Mouse (Mus musculus) heart, embryonic 16.5 days (tissue): ENCODE measurements around the gene Pafah1b2. TPM values are rescaled to one million over a fixed set of nuclear protein-coding genes. Genes with fewer than 3 reads are reported as not detected.
A peak's percentile ranks its signal among the peaks of the same experiment; 100 is the strongest.

Experiments used
- ATAC-seq: fragments of 200-750 bp; cut with Nextera tagmentation; replicated peaks from 2 replicates; pipeline ENCODE4 v1.8.0; 2017; ENCODE audit warnings: moderate number of reproducible peaks; ENCODE audit not compliant: insufficient read depth, low FRiP score; ENCODE audit errors: extremely low read depth
- H3K27ac ChIP-seq: fragments of 300-500 bp; sonication (generic); 2 replicates; pipeline ENCODE4 v1.5.1; 2014; ENCODE audit warnings: mild to moderate bottlenecking, low read length, control low read depth, moderate library complexity
- H3K27me3 ChIP-seq: fragments of 300-500 bp; sonication (generic); 2 replicates; pipeline ENCODE4 v1.6.1; 2014; ENCODE audit warnings: low read length, mixed read lengths; ENCODE audit not compliant: control insufficient read depth, insufficient read depth
- H3K36me3 ChIP-seq: fragments of 300-500 bp; sonication (generic); 2 replicates; pipeline ENCODE4 v1.6.1; 2014; ENCODE audit not compliant: control insufficient read depth, insufficient read depth
- H3K4me1 ChIP-seq: fragments of 300-500 bp; sonication (generic); 2 replicates; pipeline ENCODE4 v1.6.1; 2014; ENCODE audit warnings: low read length, mixed read lengths; ENCODE audit not compliant: control insufficient read depth, insufficient read depth
- H3K4me2 ChIP-seq: fragments of 300-500 bp; sonication (generic); 2 replicates; pipeline ENCODE4 v1.6.1; 2014; ENCODE audit warnings: low read depth, mild to moderate bottlenecking, control low read depth, low read length
- H3K4me3 ChIP-seq: fragments of 300-500 bp; sonication (generic); 2 replicates; pipeline ENCODE4 v1.5.1; 2014; ENCODE audit warnings: mild to moderate bottlenecking, control low read depth, low read length
- H3K9ac ChIP-seq: fragments of 300-500 bp; sonication (generic); 2 replicates; pipeline ENCODE4 v1.6.1; 2014; ENCODE audit warnings: low read length, control low read depth
- H3K9me3 ChIP-seq: fragments of 300-500 bp; sonication (generic); replicated peaks from 2 replicates; pipeline ENCODE4 v1.6.1; 2016; ENCODE audit warnings: low read length; ENCODE audit not compliant: control insufficient read depth
- WGBS: fragments of 180-500 bp; shearing (Covaris S2); extraction: QIAGEN DNeasy Blood & Tissue Kit; methylation state at CpG from one replicate; pipeline ENCODE4 v1.1.7; 2014; 5-methylcytosine and 5-hydroxymethylcytosine counted together
- polyA plus RNA-seq: library from polyadenylated mRNA; unstranded; fragments of >200 nt; fragmentation: Nextera tagmentation; extraction: Ambion mirVana; gene quantifications from 2 replicates; pipeline ENCODE4 v1.2.1, GENCODE M21; 2015

Gene Pafah1b2
- polyA plus RNA-seq, 1 experiment from 2014 or later: 131 TPM

DNA sequence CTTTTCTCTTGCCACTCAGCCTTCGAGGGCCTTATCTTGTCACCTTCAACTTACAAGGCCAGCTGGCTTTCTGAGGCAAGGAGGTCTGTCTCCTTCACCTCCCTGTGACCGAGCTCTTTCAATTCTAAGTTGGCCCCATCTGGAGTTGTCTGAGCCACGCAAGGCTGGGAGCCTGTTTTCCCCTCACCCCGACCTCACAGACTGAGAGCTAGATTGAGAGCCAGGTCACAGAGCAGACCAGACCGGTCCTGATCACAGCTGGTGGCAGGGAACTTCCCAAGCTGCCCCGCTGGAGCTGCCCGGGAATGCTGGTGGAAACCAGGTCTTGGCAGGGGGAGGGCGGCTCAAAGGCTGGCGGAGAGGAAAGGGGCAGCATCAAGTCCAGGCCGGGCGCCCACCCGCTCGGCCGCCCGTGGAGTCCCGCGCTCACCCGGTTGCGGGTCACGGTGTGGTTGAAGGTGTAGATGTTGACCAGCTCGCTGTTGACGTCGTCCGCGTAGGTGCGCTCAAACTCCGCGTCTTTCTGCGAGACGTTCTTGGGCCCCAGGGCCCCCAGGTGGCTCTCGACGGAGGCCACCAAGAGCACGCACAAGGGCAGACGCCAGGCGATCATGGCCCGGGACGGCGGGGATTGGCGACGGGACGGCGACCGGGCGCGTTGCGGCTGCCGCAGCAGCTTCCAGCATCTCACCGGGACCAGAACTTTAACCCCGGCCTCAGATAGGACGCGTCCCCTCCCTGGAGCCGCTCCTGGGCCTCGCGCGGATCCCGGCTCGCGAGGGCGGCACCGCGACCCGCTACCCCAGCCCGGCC lies 58.0 kb downstream of the Pafah1b2 start:
- WGBS: under 1% methylated on average over 61 of the region's 63 CpGs
- Histone ChIP-seq H3K4me3 (peak overlapping the region; percentile 92), H3K27me3 (no peaks in the 10 kb centered on the region), H3K36me3 (peaks cover 26% of the 10 kb centered on the region), H3K4me2 (peak overlapping the region; percentile 92), H3K9ac (peak overlapping the region; percentile 95), H3K4me1 (peaks cover 14% of the 10 kb centered on the region), H3K27ac (peak overlapping the region; percentile 92), H3K9me3 (no peaks in the 10 kb centered on the region)
- ATAC-seq: peak; percentile 34

DNA sequence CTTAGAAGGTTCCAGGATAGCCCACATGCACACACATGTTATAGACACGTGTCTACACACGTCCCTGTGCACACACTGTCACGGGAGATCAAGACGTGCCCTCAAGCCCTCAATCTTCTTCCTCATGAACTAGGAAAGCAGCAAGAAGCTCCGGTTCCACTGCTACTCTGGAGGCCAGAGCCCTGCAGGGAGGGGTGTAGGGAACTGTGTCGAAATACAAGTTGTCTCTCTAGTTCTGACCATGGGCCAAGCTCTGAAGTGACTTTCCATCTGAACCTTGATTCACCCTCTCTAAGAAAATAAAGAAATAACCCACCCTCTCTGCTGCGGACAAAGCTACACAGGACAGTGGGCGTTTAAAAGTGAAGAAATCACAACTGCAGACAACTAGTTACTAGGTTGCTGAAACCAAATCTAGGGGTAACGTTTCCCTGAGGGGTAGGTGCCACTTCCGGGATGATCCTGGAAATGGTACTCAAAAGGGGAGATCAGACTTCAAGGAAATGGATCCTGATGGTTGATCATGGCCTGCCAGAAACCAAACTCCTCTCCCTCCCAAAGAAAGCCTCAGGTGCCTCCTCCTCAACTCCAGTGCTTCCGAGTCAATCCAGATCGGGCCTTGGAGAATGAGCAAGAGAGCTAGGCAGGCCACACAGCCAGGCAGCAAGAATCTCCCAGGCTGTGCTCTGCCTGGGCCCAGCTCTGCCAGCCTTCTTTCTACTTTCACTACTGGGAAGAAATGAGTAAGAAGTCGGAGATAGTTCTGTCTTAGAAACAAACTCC lies 58.8 kb downstream of the Pafah1b2 start:
- Histone ChIP-seq H3K27ac (peak overlapping the region; percentile 92), H3K9me3 (no peaks in the 10 kb centered on the region), H3K27me3 (no peaks in the 10 kb centered on the region), H3K36me3 (peaks cover 32% of the 10 kb centered on the region), H3K4me2 (peak overlapping the region; percentile 92), H3K4me3 (peak overlapping the region; percentile 92), H3K9ac (peak overlapping the region; percentile 95), H3K4me1 (peaks cover 14% of the 10 kb centered on the region)
- 47% methylated on average over 13 of the region's 13 CpGs for whole genome bisulfite sequencing
- ATAC-seq: no peak

DNA sequence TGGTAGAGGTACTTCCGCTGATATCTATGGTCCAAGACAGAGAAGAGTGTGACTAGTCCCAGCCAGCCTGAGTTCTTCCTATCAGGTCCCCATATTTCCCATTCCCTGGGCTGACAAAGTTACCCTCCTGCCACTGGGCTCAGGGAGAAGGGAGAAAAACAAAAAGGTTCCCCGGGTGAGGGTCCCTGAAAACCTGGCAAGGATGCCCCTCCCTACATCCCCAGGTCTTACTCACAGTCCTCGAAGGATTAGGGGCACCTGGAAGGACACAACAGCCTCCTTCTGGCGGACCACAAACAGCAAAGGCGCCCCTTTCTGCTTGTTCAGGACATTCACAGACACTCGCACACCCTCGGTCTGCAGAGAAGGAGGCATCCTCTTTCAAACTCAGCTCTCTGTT lies 59.6 kb downstream of the Pafah1b2 start:
- Histone ChIP-seq H3K4me1 (peaks cover 14% of the 10 kb centered on the region), H3K9me3 (no peaks in the 10 kb centered on the region), H3K27me3 (no peaks in the 10 kb centered on the region), H3K9ac (peak overlapping the region; percentile 95), H3K36me3 (peaks cover 35% of the 10 kb centered on the region), H3K4me3 (peak overlapping the region; percentile 92), H3K27ac (no peak overlapping the region), H3K4me2 (peak overlapping the region; percentile 92)
- WGBS: 83% methylated on average over 7 of the region's 7 CpGs
- no peak for ATAC-seq

DNA sequence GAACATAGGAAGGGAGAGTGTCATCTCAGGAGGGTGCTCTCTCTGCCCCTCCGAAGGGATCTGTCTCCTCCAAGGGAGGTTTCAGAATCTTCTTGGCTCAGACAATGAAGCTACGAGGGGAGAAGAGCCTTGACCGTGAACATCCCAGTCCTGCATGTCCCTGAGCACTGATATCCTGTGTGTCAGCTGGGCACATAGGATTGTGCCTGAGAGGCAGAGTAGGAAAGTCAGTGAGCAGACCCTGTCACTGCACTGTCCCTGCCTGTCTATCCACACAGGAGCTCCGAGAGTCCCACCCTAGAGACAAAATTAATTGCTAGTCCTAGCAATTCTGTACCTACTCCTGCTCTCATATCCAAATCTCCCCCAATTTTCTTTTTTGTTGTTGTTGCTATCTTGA lies 60.4 kb downstream of the Pafah1b2 start:
- 92% methylated on average over 4 of the region's 4 CpGs for WGBS
- Histone ChIP-seq H3K27ac (no peak overlapping the region), H3K9ac (no peak overlapping the region), H3K4me1 (peaks cover 14% of the 10 kb centered on the region), H3K27me3 (no peaks in the 10 kb centered on the region), H3K4me2 (no peak overlapping the region), H3K4me3 (no peak overlapping the region), H3K36me3 (peaks cover 35% of the 10 kb centered on the region), H3K9me3 (no peaks in the 10 kb centered on the region)
- ATAC-seq: no peak

DNA sequence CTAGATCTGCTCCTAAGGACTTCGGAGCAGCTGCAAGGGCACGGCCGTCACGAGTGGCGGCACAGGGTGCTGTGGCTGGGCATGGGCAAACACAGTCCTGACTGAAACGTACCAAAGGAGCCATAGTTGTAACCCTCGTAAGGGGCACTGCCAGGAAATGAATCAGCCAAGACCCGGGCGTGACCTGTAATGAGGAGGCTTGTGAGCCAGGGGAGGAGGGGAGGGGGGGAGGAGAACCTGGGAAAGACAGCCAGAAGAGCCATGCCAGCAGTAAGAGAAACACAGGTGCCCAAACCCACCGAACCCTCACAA lies 65.7 kb downstream of the Pafah1b2 start:
- ATAC-seq: no peak
- H3K36me3 ChIP-seq: peaks cover 52% of the 10 kb centered on the region

DNA sequence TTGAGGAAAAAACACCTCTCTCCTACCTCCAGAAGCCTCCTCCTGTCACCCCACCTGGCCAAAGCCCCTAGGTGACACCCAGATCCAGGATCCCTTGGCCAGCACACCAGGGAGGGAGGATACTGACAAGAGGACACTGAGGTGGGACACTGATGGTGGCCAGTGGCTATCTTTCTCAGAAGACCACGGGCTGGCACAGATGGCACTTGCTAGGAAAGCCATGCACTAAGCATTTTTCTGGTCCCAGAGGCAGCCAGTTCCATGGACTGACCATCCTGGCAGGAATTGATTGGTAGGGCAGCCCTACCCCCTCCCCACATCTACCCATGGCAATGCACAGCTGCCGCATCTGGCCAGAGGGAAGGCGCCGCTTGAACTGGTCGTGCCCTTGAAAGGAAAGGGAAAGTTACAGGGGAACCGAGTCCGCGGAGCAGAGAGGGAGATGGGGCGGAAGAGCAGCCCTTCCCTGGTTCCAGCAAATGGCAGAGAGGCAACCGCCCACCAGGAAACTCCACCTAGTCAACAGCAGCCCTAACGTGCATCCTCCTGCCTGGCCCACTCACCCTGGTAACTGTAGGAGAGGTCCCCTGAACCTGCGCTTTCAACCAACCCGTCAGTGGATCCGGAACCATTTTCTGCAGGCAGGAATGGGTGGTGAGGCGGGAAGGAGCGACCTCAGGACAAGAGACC lies 66.2 kb downstream of the Pafah1b2 start:
- Histone ChIP-seq H3K9ac (no peak overlapping the region), H3K4me3 (no peak overlapping the region), H3K4me2 (no peak overlapping the region), H3K4me1 (no peaks in the 10 kb centered on the region), H3K27ac (peak overlapping the region; percentile 12; the same call in 1 of the 2 replicates), H3K36me3 (peaks cover 51% of the 10 kb centered on the region), H3K9me3 (no peaks in the 10 kb centered on the region), H3K27me3 (no peaks in the 10 kb centered on the region)
- 84% methylated on average over 16 of the region's 16 CpGs for WGBS
- ATAC-seq: no peak

More for the DNA sequence above, 65.7 kb downstream of the Pafah1b2 start:
- Histone ChIP-seq H3K9ac (no peak overlapping the region), H3K27ac (no peak overlapping the region), H3K4me1 (no peaks in the 10 kb centered on the region), H3K9me3 (no peaks in the 10 kb centered on the region), H3K4me3 (no peak overlapping the region), H3K4me2 (no peak overlapping the region), H3K27me3 (no peaks in the 10 kb centered on the region)
- WGBS: 82% methylated on average over 10 of the region's 10 CpGs

DNA sequence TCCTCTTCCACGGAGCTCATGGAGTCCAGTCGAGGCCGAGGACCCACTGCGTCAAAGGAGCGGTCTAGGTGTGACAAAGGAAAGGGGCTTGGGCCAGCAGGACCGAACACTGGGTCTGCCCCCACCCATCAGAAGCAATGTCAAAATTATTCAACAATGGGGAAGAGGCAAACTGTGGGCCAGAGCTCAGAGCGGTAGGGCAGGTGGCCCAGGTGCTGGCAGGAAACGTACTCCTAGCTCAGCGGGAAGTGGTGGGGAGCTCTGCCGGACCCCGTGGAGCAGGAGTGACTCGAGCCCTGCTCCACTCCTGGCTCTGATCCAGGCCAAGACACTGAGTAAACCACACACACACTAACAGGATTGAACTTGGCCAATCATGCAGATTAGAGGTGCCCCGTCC lies 66.8 kb downstream of the Pafah1b2 start:
- H3K9ac ChIP-seq: no peak overlapping the region
- 79% methylated on average over 13 of the region's 13 CpGs for WGBS
- H3K9me3 ChIP-seq: no peaks in the 10 kb centered on the region
- H3K27ac ChIP-seq: no peak overlapping the region; the same call in 1 of the 2 replicates
- H3K4me3 ChIP-seq: no peak overlapping the region
- peaks cover 53% of the 10 kb centered on the region for H3K36me3 ChIP-seq
- no peaks in the 10 kb centered on the region for H3K4me1 ChIP-seq
- no peak overlapping the region for H3K4me2 ChIP-seq
- no peaks in the 10 kb centered on the region for H3K27me3 ChIP-seq
- ATAC-seq: no peak

DNA sequence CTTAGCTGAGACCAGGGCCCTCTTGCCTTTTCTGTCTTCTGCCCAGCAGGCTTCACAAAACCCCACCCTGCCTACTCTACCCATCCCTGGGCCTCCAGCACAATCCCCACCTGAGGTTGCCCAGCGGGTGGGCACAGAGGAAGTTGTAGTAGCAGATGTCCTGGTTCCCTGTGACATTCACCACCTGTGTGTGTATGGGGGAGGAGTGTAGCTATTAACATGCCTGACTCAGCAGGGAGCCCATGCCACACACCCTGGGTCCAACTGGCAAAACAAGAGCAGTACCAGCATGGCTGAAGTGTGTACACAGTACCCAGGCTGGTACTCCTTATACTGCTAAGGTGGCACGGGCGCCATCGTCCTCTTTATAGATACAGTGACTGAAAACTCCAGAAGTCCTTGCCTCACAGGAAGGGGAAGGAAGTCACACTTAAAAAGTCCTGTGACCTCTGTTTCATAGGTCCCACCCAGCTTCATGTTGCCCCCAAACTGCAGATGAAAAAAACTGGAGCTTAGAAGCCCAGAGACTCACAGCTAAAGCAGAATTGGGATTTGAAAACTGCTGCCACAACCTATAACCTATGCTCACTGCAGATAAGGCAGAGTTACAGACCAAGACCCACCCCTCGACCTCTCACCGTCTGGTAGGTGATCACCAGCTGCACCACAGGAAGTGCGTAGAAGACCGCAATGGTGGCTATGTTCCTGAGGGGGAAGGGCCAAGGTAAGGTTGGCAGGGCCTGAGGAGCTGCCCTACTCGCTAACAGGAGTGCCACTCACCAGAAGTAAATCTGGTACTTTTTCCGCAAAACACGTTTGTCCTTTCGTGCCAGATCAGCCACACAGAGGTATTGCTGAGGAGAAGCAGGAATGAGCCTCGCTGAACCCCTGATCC lies 67.7 kb downstream of the Pafah1b2 start:
- Histone ChIP-seq H3K36me3 (peaks cover 49% of the 10 kb centered on the region), H3K4me3 (no peak overlapping the region), H3K27me3 (no peaks in the 10 kb centered on the region), H3K9me3 (no peaks in the 10 kb centered on the region), H3K9ac (no peak overlapping the region), H3K27ac (peak overlapping the region; percentile 17; the same call in 1 of the 2 replicates), H3K4me1 (no peaks in the 10 kb centered on the region), H3K4me2 (no peak overlapping the region)
- peak; percentile 52; the same call in 1 of the 2 replicates for ATAC-seq
- 76% methylated on average over 13 of the region's 13 CpGs for WGBS
